Mouse (Mus musculus) stomach, embryonic 15.5 days (tissue): ENCODE results near the gene Il1rn. TPM values are rescaled to one million over a fixed set of nuclear protein-coding genes. Genes with fewer than 3 reads are reported as not detected.

ENCODE experiments used
- ATAC-seq: fragments of 200-750 bp; cut with Nextera tagmentation; 2 replicates; pipeline ENCODE4 v1.8.0; 2017; ENCODE audit warnings: low read depth, moderate number of reproducible peaks, moderate TSS enrichment; ENCODE audit not compliant: insufficient read depth, low FRiP score
- H3K27ac ChIP-seq: fragments of 300-500 bp; sonication (generic); 2 replicates; pipeline ENCODE4 v1.5.1; 2015; ENCODE audit warnings: mild to moderate bottlenecking, inconsistent platforms
- H3K27me3 ChIP-seq: fragments of 300-500 bp; sonication (generic); replicated peaks from 2 replicates; pipeline ENCODE4 v1.6.1; 2015; ENCODE audit warnings: inconsistent platforms
- H3K36me3 ChIP-seq: fragments of 300-500 bp; sonication (generic); 2 replicates; pipeline ENCODE4 v1.6.1; 2015; ENCODE audit warnings: inconsistent platforms
- H3K4me1 ChIP-seq: fragments of 300-500 bp; sonication (generic); 2 replicates; pipeline ENCODE4 v1.6.1; 2015; ENCODE audit warnings: inconsistent platforms
- H3K4me2 ChIP-seq: fragments of 300-500 bp; sonication (generic); 2 replicates; pipeline ENCODE4 v1.6.1; 2015; ENCODE audit warnings: mild to moderate bottlenecking, inconsistent platforms
- H3K4me3 ChIP-seq: fragments of 300-500 bp; sonication (generic); replicated peaks from 2 replicates; pipeline ENCODE4 v1.5.1; 2015; ENCODE audit warnings: inconsistent platforms
- H3K9ac ChIP-seq: fragments of 300-500 bp; sonication (generic); 2 replicates; pipeline ENCODE4 v1.6.1; 2015; ENCODE audit warnings: inconsistent platforms
- H3K9me3 ChIP-seq: fragments of 300-500 bp; sonication (generic); 2 replicates; pipeline ENCODE4 v1.6.1; 2016; ENCODE audit warnings: inconsistent platforms
- WGBS: fragments of 180-500 bp; shearing (Covaris S2); methylation state at CpG from one replicate; pipeline ENCODE4 v1.1.7; 2015; 5-methylcytosine and 5-hydroxymethylcytosine counted together
- polyA plus RNA-seq: library from polyadenylated mRNA; unstranded; fragments of >200 nt; fragmentation: Nextera tagmentation; extraction: Ambion mirVana; gene quantifications from 2 replicates; pipeline ENCODE4 v1.2.1, GENCODE M21; 2015

Gene Il1rn
- polyA plus RNA-seq, 1 experiment from 2014 or later: 7.3 TPM

DNA sequence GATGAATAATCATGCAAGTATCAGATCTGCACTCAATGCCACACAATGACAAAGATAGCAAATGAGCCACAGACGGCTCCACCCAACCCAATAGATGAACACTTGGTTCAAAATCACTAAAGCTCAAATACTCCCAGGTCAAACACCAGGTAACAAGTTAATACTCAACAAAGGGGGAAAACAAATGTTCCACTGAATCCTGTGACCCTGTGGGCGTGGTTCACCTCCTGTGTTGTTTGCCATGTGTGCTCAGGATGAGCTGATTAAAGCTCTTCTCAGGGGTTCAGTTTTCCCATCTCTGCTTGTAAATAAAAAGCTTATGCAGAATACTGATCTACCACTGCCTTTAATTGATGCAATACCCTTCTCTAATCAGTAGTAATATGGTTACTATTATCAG, 14.5 kb downstream of the Il1rn start:
- 69% methylated on average over 2 of the region's 2 CpGs for WGBS
- H3K27ac ChIP-seq: no peak overlapping the region
- H3K36me3 ChIP-seq: no peaks in the 10 kb centered on the region
- no peaks in the 10 kb centered on the region for H3K4me1 ChIP-seq
- no peak overlapping the region for H3K4me3 ChIP-seq
- H3K9ac ChIP-seq: no peak overlapping the region
- no peaks in the 10 kb centered on the region for H3K27me3 ChIP-seq
- ATAC-seq: no peak
- H3K9me3 ChIP-seq: no peaks in the 10 kb centered on the region
- no peak overlapping the region for H3K4me2 ChIP-seq

DNA sequence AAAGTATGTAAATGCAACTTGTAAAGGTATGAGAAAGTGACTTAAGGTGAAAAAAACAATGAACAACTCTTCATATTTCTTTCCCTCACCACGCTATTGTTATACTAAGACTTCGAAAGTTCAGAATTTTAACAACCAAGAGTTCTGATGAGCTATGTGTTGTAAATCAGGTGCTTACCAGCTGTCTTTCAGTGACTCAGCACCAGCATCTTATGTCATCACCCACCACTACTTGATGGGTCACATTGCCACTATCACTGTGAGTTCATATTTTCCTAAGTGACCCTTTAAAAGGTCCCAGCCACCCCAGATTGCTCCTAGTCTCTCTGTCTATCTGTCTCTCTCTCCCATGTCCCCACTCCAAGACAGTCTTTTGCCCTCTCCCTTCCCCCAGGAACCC, 16.4 kb downstream of the Il1rn start:
- H3K9ac ChIP-seq: no peak overlapping the region
- H3K27me3 ChIP-seq: no peaks in the 10 kb centered on the region
- no peak for ATAC-seq
- H3K27ac ChIP-seq: no peak overlapping the region
- WGBS: 88% methylated on average over 2 of the region's 2 CpGs
- no peaks in the 10 kb centered on the region for H3K4me1 ChIP-seq
- no peak overlapping the region for H3K4me2 ChIP-seq
- H3K9me3 ChIP-seq: no peaks in the 10 kb centered on the region
- H3K36me3 ChIP-seq: no peaks in the 10 kb centered on the region
- no peak overlapping the region for H3K4me3 ChIP-seq

DNA sequence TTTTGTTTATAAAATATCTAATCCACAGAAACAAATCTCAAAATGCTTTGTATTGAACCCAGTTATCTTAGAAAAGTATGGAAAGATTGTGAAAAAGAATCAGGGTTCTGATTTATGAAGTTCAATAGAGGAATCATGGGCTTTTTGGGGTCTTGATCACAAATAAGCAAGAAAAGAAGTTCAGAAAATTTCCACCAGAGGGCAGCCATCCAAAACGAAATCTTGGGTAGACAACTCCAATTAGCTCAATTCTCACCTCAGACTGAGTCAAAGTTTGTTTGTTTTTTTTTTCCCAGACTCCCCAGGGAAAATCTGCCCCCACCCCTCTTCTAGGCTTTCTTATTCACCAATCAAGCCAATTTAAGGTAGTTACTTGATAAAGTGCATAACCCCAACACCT, 21.0 kb downstream of the Il1rn start:
- Histone ChIP-seq H3K27ac (no peak overlapping the region), H3K9ac (no peak overlapping the region), H3K4me1 (no peaks in the 10 kb centered on the region), H3K4me3 (no peak overlapping the region), H3K27me3 (no peaks in the 10 kb centered on the region), H3K9me3 (no peaks in the 10 kb centered on the region), H3K36me3 (no peaks in the 10 kb centered on the region), H3K4me2 (no peak overlapping the region)
- no peak for ATAC-seq
- 3% methylated on average over 1 of the region's 1 CpGs for WGBS

GRCm38 (mm10) chr2:24359347-24359746, 22.7 kb downstream of the Il1rn start:
- no peaks in the 10 kb centered on the region for H3K4me1 ChIP-seq
- H3K9me3 ChIP-seq: no peaks in the 10 kb centered on the region
- no peak overlapping the region for H3K4me3 ChIP-seq
- H3K9ac ChIP-seq: no peak overlapping the region
- no peaks in the 10 kb centered on the region for H3K27me3 ChIP-seq
- H3K4me2 ChIP-seq: no peak overlapping the region
- 80% methylated on average over 1 of the region's 1 CpGs for WGBS
- H3K27ac ChIP-seq: no peak overlapping the region
- no peaks in the 10 kb centered on the region for H3K36me3 ChIP-seq
- ATAC-seq: no peak

GRCm38 (mm10) chr2:24363818-24364217, 27.2 kb downstream of the Il1rn start:
- Histone ChIP-seq H3K4me1 (peaks cover 6% of the 10 kb centered on the region), H3K27me3 (no peaks in the 10 kb centered on the region), H3K27ac (no peak overlapping the region), H3K4me2 (no peak overlapping the region), H3K9me3 (no peaks in the 10 kb centered on the region), H3K36me3 (no peaks in the 10 kb centered on the region), H3K9ac (no peak overlapping the region), H3K4me3 (no peak overlapping the region)
- no peak for ATAC-seq
- WGBS: 70% methylated on average over 3 of the region's 3 CpGs

GRCm38 (mm10) chr2:24366214-24366975, 29.7 kb downstream of the Il1rn start:
- Histone ChIP-seq H3K9me3 (no peaks in the 10 kb centered on the region), H3K4me1 (peaks cover 6% of the 10 kb centered on the region), H3K36me3 (no peaks in the 10 kb centered on the region), H3K9ac (no peak overlapping the region), H3K4me3 (no peak overlapping the region), H3K27me3 (no peaks in the 10 kb centered on the region), H3K27ac (no peak overlapping the region), H3K4me2 (no peak overlapping the region)
- ATAC-seq: no peak
- WGBS: 68% methylated on average over 12 of the region's 12 CpGs

GRCm38 (mm10) chr2:24367030-24367894, 30.6 kb downstream of the Il1rn start, which contains the start of gene Psd4:
Gene Psd4 (plus strand): TSS chr2:24367580.
- H3K27me3 ChIP-seq: no peaks in the 10 kb centered on the region
- peaks cover 6% of the 10 kb centered on the region for H3K4me1 ChIP-seq
- peak within 1 kb of the TSS; percentile 70 for H3K4me2 ChIP-seq
- H3K4me3 ChIP-seq: peak within 1 kb of the TSS; percentile 39
- peak within 1 kb of the TSS; percentile 3; the same call in 1 of the 2 replicates for H3K9ac ChIP-seq
- no peaks in the 10 kb centered on the region for H3K36me3 ChIP-seq
- 3% methylated on average over 47 of the region's 47 CpGs for WGBS
- H3K27ac ChIP-seq: peak within 1 kb of the TSS; percentile 69; the same call in 1 of the 2 replicates
- peak; percentile 97 for ATAC-seq
- H3K9me3 ChIP-seq: no peaks in the 10 kb centered on the region

DNA sequence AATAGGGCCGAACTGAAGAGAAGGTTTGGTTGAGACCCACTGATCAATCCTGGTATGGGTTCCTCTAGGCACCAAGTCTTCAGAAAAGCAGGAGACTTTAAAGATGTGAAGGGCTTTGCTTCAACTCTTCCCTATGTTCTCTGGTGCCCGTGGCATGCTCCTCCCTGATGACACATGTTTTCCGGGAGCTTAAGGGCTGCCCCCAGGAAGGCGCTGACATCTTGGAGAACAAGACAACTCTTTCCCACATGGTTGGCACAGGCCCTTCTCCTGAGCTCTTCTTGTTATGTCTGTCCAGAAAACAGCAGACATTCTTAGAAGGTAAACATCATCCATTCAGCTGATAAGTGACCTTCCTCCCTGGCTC, 31.2 kb downstream of the Il1rn start:
- WGBS: 55% methylated on average over 4 of the region's 4 CpGs
- H3K4me2 ChIP-seq: peak overlapping the region; percentile 70
- H3K9me3 ChIP-seq: no peaks in the 10 kb centered on the region
- H3K4me1 ChIP-seq: peaks cover 6% of the 10 kb centered on the region
- peak overlapping the region; percentile 39 for H3K4me3 ChIP-seq
- no peak for ATAC-seq
- H3K9ac ChIP-seq: peak overlapping the region; percentile 3; the same call in 1 of the 2 replicates
- no peaks in the 10 kb centered on the region for H3K27me3 ChIP-seq
- peak overlapping the region; percentile 69; the same call in 1 of the 2 replicates for H3K27ac ChIP-seq
- no peaks in the 10 kb centered on the region for H3K36me3 ChIP-seq

DNA sequence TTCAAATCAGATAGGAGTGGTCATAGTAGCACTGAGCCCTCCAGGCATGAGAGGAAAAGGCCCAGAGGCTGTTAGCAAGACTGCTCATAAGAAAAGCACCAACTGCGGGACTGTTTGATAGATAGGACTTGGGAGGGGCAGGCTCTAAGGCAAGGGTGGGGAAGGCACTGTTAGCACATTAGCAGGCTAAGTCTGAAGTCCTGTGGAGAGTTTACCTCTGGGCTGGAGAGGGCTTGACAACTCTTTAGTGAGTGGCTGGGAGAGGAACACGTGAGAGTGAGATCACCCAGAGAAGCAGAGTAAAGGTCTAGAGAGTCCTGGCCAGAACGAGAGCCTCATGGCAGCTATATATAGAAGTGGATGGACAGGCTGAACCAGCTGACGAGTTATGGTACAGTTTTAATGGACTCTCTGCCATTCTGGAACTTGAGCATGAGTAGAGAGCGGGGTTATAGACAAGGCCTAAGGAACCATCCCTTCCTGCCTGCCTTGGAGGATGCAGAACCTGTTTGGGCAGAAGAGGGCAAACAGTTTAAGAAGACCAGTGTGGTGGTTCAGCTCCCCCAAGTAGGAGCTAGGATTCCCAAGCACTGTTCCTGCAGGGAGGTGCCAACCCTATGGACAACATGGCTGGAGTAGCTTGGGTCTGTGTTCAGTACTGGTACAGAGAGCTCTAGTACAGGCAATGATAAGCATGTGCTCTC, 42.2 kb downstream of the Il1rn start:
- Histone ChIP-seq H3K27me3 (no peaks in the 10 kb centered on the region), H3K27ac (0 out of 2 replicates have a peak overlapping the region, but pooled peaks have one; percentile 26), H3K4me2 (no peak overlapping the region), H3K4me1 (no peaks in the 10 kb centered on the region), H3K36me3 (no peaks in the 10 kb centered on the region), H3K9ac (no peak overlapping the region), H3K9me3 (no peaks in the 10 kb centered on the region), H3K4me3 (no peak overlapping the region)
- WGBS: 58% methylated on average over 5 of the region's 5 CpGs
- peak; percentile 81 for ATAC-seq

GRCm38 (mm10) chr2:24382456-24383230, 46.0 kb downstream of the Il1rn start:
- Histone ChIP-seq H3K36me3 (no peaks in the 10 kb centered on the region), H3K9ac (no peak overlapping the region), H3K4me1 (0 out of 2 replicates have a peak, but pooled peaks cover 9% of the 10 kb centered on the region), H3K4me3 (no peak overlapping the region), H3K4me2 (no peak overlapping the region), H3K9me3 (no peaks in the 10 kb centered on the region), H3K27me3 (no peaks in the 10 kb centered on the region), H3K27ac (no peak overlapping the region)
- 71% methylated on average over 9 of the region's 9 CpGs for WGBS
- no peak for ATAC-seq

- H3K9me3 ChIP-seq: no peaks in the 10 kb centered on the region
- H3K4me3 ChIP-seq: no peak overlapping the region
- 0 out of 2 replicates have a peak, but pooled peaks cover 9% of the 10 kb centered on the region for H3K4me1 ChIP-seq
- no peak overlapping the region for H3K27ac ChIP-seq
- no peak overlapping the region for H3K9ac ChIP-seq
- no peaks in the 10 kb centered on the region for H3K27me3 ChIP-seq
- WGBS: 73% methylated on average over 3 of the region's 3 CpGs
- H3K4me2 ChIP-seq: no peak overlapping the region
- ATAC-seq: no peak
- no peaks in the 10 kb centered on the region for H3K36me3 ChIP-seq
Measured at GRCm38 (mm10) chr2:24383636-24384035, 47.0 kb downstream of the Il1rn start.
